Mouse (Mus musculus) kidney, embryonic 16.5 days (tissue): ENCODE results near the gene Sestd1. TPM values are rescaled to one million over a fixed set of nuclear protein-coding genes. Genes with fewer than 3 reads are reported as not detected.

Experiments used
- ATAC-seq: fragments of 200-750 bp; cut with Nextera tagmentation; 2 replicates; pipeline ENCODE4 v1.8.0; 2017; ENCODE audit warnings: moderate TSS enrichment; ENCODE audit not compliant: low FRiP score, low TSS enrichment
- H3K27ac ChIP-seq: fragments of 300-500 bp; sonication (generic); 2 replicates; pipeline ENCODE4 v1.5.1; 2014; ENCODE audit warnings: low read length
- H3K27me3 ChIP-seq: fragments of 300-500 bp; sonication (generic); 2 replicates; pipeline ENCODE4 v1.6.1; 2014; ENCODE audit warnings: low read length, control low read depth, mixed read lengths; ENCODE audit not compliant: insufficient read depth
- H3K36me3 ChIP-seq: fragments of 300-500 bp; sonication (generic); 2 replicates; pipeline ENCODE4 v1.6.1; 2014; ENCODE audit warnings: low read length, control low read depth, mixed read lengths; ENCODE audit not compliant: insufficient read depth
- H3K4me1 ChIP-seq: fragments of 300-500 bp; sonication (generic); 2 replicates; pipeline ENCODE4 v1.6.1; 2014; ENCODE audit warnings: low read length, control low read depth, mixed read lengths; ENCODE audit not compliant: insufficient read depth
- H3K4me2 ChIP-seq: fragments of 300-500 bp; sonication (generic); replicated peaks from 2 replicates; pipeline ENCODE4 v1.6.1; 2014; ENCODE audit warnings: low read depth, low read length
- H3K4me3 ChIP-seq: fragments of 300-500 bp; sonication (generic); 2 replicates; pipeline ENCODE4 v1.5.1; 2014; ENCODE audit warnings: mild to moderate bottlenecking, low read length
- H3K9ac ChIP-seq: fragments of 300-500 bp; sonication (generic); replicated peaks from 2 replicates; pipeline ENCODE4 v1.6.1; 2014; ENCODE audit warnings: low read length
- H3K9me3 ChIP-seq: fragments of 300-500 bp; sonication (generic); 2 replicates; pipeline ENCODE4 v1.6.1; 2016; ENCODE audit warnings: low read length, control low read depth
- WGBS: fragments of 180-500 bp; shearing (Covaris S2); extraction: QIAGEN DNeasy Blood & Tissue Kit; methylation state at CpG from one replicate; pipeline ENCODE4 v1.1.7; 2014; 5-methylcytosine and 5-hydroxymethylcytosine counted together
- polyA plus RNA-seq: library from polyadenylated mRNA; unstranded; fragments of >200 nt; fragmentation: Nextera tagmentation; extraction: Ambion mirVana; gene quantifications from 2 replicates; pipeline ENCODE4 v1.2.1, GENCODE M21; 2015

Gene Sestd1
- 30.0 TPM in 2 replicates for polyA plus RNA-seq

- peak within 1 kb of the TSS; percentile 86 for H3K4me2 ChIP-seq
- H3K36me3 ChIP-seq = no peaks in the 10 kb centered on the region
- H3K9me3 ChIP-seq = no peaks in the 10 kb centered on the region
- H3K27me3 ChIP-seq = no peaks in the 10 kb centered on the region
- peak within 1 kb of the TSS; percentile 89 for H3K27ac ChIP-seq
- peak within 1 kb of the TSS; percentile 99 for H3K4me3 ChIP-seq
- 13% methylated on average over 18 of the region's 73 CpGs for WGBS
- H3K9ac ChIP-seq = peak within 1 kb of the TSS; percentile 98
- peaks cover 28% of the 10 kb centered on the region for H3K4me1 ChIP-seq
- peak; percentile 89 for ATAC-seq
Observed at GRCm38 (mm10) chr2:77280512-77281409, at the start of gene Sestd1. Sestd1 (minus strand) TSS chr2:77280592.

GRCm38 (mm10) chr2:77327246-77327645, 46.9 kb upstream of the Sestd1 start:
- Histone ChIP-seq H3K4me1 (peaks cover 13% of the 10 kb centered on the region), H3K9ac (no peak overlapping the region), H3K36me3 (no peaks in the 10 kb centered on the region), H3K27ac (no peak overlapping the region), H3K4me3 (no peak overlapping the region), H3K9me3 (peaks cover 2% of the 10 kb centered on the region; the same call in 1 of the 2 replicates), H3K27me3 (no peaks in the 10 kb centered on the region), H3K4me2 (no peak overlapping the region)
- no peak for ATAC-seq
- 85% methylated on average over 3 of the region's 3 CpGs for WGBS

GRCm38 (mm10) chr2:77323739-77324138, 43.3 kb upstream of the Sestd1 start:
- no peak for ATAC-seq

GRCm38 (mm10) chr2:77323156-77323555, 42.8 kb upstream of the Sestd1 start:
- Histone ChIP-seq H3K27ac (peak overlapping the region; percentile 22; the same call in 1 of the 2 replicates), H3K9me3 (peaks cover 2% of the 10 kb centered on the region; the same call in 1 of the 2 replicates), H3K36me3 (no peaks in the 10 kb centered on the region), H3K4me1 (peaks cover 13% of the 10 kb centered on the region), H3K4me3 (no peak overlapping the region), H3K9ac (no peak overlapping the region), H3K4me2 (no peak overlapping the region), H3K27me3 (no peaks in the 10 kb centered on the region)
- peak; percentile 61; the same call in 1 of the 2 replicates for ATAC-seq
- WGBS = 27% methylated on average over 9 of the region's 9 CpGs

More at GRCm38 (mm10) chr2:77323739-77324138, 43.3 kb upstream of the Sestd1 start:
- Histone ChIP-seq H3K36me3 (no peaks in the 10 kb centered on the region), H3K4me2 (no peak overlapping the region), H3K9me3 (peaks cover 2% of the 10 kb centered on the region; the same call in 1 of the 2 replicates), H3K9ac (no peak overlapping the region), H3K27me3 (no peaks in the 10 kb centered on the region), H3K4me3 (no peak overlapping the region), H3K4me1 (peaks cover 13% of the 10 kb centered on the region), H3K27ac (peak overlapping the region; percentile 53; the same call in 1 of the 2 replicates)
- WGBS = 18% methylated on average over 6 of the region's 6 CpGs

- Histone ChIP-seq H3K4me3 (no peak overlapping the region), H3K27ac (no peak overlapping the region), H3K4me2 (no peak overlapping the region), H3K4me1 (peaks cover 13% of the 10 kb centered on the region), H3K36me3 (no peaks in the 10 kb centered on the region), H3K9me3 (no peaks in the 10 kb centered on the region), H3K27me3 (no peaks in the 10 kb centered on the region), H3K9ac (no peak overlapping the region)
- WGBS = 89% methylated on average over 5 of the region's 5 CpGs
- ATAC-seq = no peak
Observed at GRCm38 (mm10) chr2:77319196-77319595, 38.8 kb upstream of the Sestd1 start.

GRCm38 (mm10) chr2:77316961-77317360, 36.6 kb upstream of the Sestd1 start:
- H3K36me3 ChIP-seq = no peaks in the 10 kb centered on the region
- no peaks in the 10 kb centered on the region for H3K4me1 ChIP-seq
- no peaks in the 10 kb centered on the region for H3K27me3 ChIP-seq
- H3K27ac ChIP-seq = no peak overlapping the region
- 27% methylated on average over 7 of the region's 7 CpGs for WGBS
- ATAC-seq = peak; percentile 51; the same call in 1 of the 2 replicates
- H3K4me3 ChIP-seq = no peak overlapping the region
- H3K9ac ChIP-seq = no peak overlapping the region
- no peak overlapping the region for H3K4me2 ChIP-seq
- H3K9me3 ChIP-seq = no peaks in the 10 kb centered on the region

GRCm38 (mm10) chr2:77313846-77314245, 33.5 kb upstream of the Sestd1 start:
- Histone ChIP-seq H3K9ac (no peak overlapping the region), H3K4me3 (no peak overlapping the region), H3K4me1 (no peaks in the 10 kb centered on the region), H3K36me3 (no peaks in the 10 kb centered on the region), H3K27me3 (no peaks in the 10 kb centered on the region), H3K27ac (no peak overlapping the region), H3K9me3 (no peaks in the 10 kb centered on the region), H3K4me2 (no peak overlapping the region)
- no peak for ATAC-seq
- 89% methylated on average over 10 of the region's 10 CpGs for WGBS

GRCm38 (mm10) chr2:77312616-77313015, 32.2 kb upstream of the Sestd1 start:
- no peaks in the 10 kb centered on the region for H3K27me3 ChIP-seq
- no peaks in the 10 kb centered on the region for H3K4me1 ChIP-seq
- H3K9ac ChIP-seq = no peak overlapping the region
- H3K4me2 ChIP-seq = no peak overlapping the region
- no peak overlapping the region for H3K4me3 ChIP-seq
- H3K27ac ChIP-seq = no peak overlapping the region
- 78% methylated on average over 9 of the region's 9 CpGs for WGBS
- no peak for ATAC-seq
- no peaks in the 10 kb centered on the region for H3K9me3 ChIP-seq
- H3K36me3 ChIP-seq = no peaks in the 10 kb centered on the region

GRCm38 (mm10) chr2:77309313-77309712, 28.9 kb upstream of the Sestd1 start:
- H3K36me3 ChIP-seq = no peaks in the 10 kb centered on the region
- no peaks in the 10 kb centered on the region for H3K27me3 ChIP-seq
- ATAC-seq = peak; percentile 42; the same call in 1 of the 2 replicates
- no peak overlapping the region for H3K4me2 ChIP-seq
- no peak overlapping the region for H3K4me3 ChIP-seq
- WGBS = 53% methylated on average over 7 of the region's 7 CpGs
- no peak overlapping the region for H3K9ac ChIP-seq
- no peak overlapping the region for H3K27ac ChIP-seq
- no peaks in the 10 kb centered on the region for H3K9me3 ChIP-seq
- no peaks in the 10 kb centered on the region for H3K4me1 ChIP-seq

- H3K27me3 ChIP-seq = no peaks in the 10 kb centered on the region
- peaks cover 2% of the 10 kb centered on the region; the same call in 1 of the 2 replicates for H3K4me1 ChIP-seq
- no peak overlapping the region for H3K4me3 ChIP-seq
- H3K27ac ChIP-seq = no peak overlapping the region
- H3K9me3 ChIP-seq = no peaks in the 10 kb centered on the region
- no peak for ATAC-seq
- H3K36me3 ChIP-seq = no peaks in the 10 kb centered on the region
- no peak overlapping the region for H3K9ac ChIP-seq
- H3K4me2 ChIP-seq = no peak overlapping the region
- WGBS = 62% methylated on average over 3 of the region's 3 CpGs
Observed at GRCm38 (mm10) chr2:77304494-77304893, 24.1 kb upstream of the Sestd1 start.
